Mouse (Mus musculus) small intestine, adult 2 months (tissue): ENCODE measurements around the gene Csrnp1.

Source experiments
- CTCF ChIP-seq: fragments of 200-500 bp; IDR thresholded peaks from 2 replicates; pipeline ENCODE4 v1.5.1; 2012; ENCODE audit warnings: low read depth, mild to moderate bottlenecking, control low read depth, inconsistent platforms, low read length, moderate library complexity, mixed read lengths; ENCODE audit not compliant: insufficient replicate concordance, insufficient read length; ENCODE audit errors: extremely low read depth
- POLR2A ChIP-seq: fragments of 200-500 bp; IDR thresholded peaks from 2 replicates; pipeline ENCODE4 v1.6.1; 2012; ENCODE audit warnings: low read depth, mild to moderate bottlenecking, control low read depth, inconsistent platforms, low read length, moderate library complexity

DNA sequence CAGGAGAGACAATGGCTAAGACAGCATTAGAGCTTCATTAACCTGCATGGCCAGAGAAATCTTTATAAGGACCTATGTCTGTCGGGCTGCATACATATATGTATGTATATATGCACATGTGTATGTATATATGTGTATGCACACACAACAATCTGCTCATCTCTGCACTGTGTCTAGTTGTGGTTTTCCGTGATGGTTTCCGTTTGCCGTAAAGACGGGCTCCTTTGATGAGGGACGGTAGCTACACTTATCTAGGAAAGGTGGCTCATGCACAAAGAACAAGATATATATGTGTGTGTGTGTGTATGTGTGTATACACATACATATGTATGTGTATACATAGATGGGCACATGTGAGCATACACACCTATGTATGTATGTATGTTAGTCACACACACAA lies 45.4 kb upstream of the Csrnp1 start:
- no peak for TF ChIP-seq POLR2A
- no peak for TF ChIP-seq CTCF
